Mouse (Mus musculus) liver, embryonic 14.5 days (tissue): ENCODE data around the gene Gnai3.
A peak's percentile ranks its signal among the peaks of the same experiment; 100 is the strongest.

ENCODE experiments used
- CTCF ChIP-seq: IDR thresholded peaks from 2 replicates; pipeline ENCODE4 v1.5.1; 2016; ENCODE audit warnings: antibody characterized with exemption, low read depth, control low read depth
- EP300 ChIP-seq: IDR thresholded peaks from 2 replicates; pipeline ENCODE4 v1.6.1; 2016; ENCODE audit warnings: antibody characterized with exemption, low read depth

GRCm38 (mm10) chr3:108129804-108130203 lies 16.1 kb downstream of the Gnai3 start:
- TF ChIP-seq CTCF (no peak), EP300 (peak; percentile 56)
